Mouse (Mus musculus) small intestine, adult 2 months (tissue): ENCODE data around the gene Apoo. TPM values are rescaled to one million over a fixed set of nuclear protein-coding genes. Genes with fewer than 3 reads are reported as not detected.

ENCODE experiments used
- polyA plus RNA-seq: library from polyadenylated mRNA; depleted of rRNA; stranded (reverse); fragments of >200 nt; gene quantifications from 2 replicates; pipeline ENCODE4 v1.2.3, GENCODE M21; 2012; rRNA removed

Gene Apoo
- polyA plus RNA-seq, 1 experiment = 2.4 TPM

Other genes with a start within 250 kb of the Apoo start
- 1.2 and 2.7 TPM in 2 replicates for gene Zfx, start 243.4 kb upstream of the Apoo start, polyA plus RNA-seq
- 16.7 and 16.8 TPM in 2 replicates for gene Eif2s3x, start 154.3 kb upstream of the Apoo start, polyA plus RNA-seq
- 4.8 and 9.5 TPM in 2 replicates for gene Klhl15, start 132.5 kb upstream of the Apoo start, polyA plus RNA-seq
- gene Fam90a1b, start 340 bp upstream of the Apoo start, polyA plus RNA-seq = not detected in 2 replicates
- gene Maged1, start 175.0 kb downstream of the Apoo start, polyA plus RNA-seq = 27.7 and 33.1 TPM in 2 replicates